Mouse (Mus musculus): Measurements from ENCODE around the gene Ssb. TPM values are rescaled to one million over a fixed set of nuclear protein-coding genes. Genes with fewer than 3 reads are reported as not detected.

Gene Ssb
- polyA plus RNA-seq, 1 experiment from 2014 or later: 396 TPM

DNA sequence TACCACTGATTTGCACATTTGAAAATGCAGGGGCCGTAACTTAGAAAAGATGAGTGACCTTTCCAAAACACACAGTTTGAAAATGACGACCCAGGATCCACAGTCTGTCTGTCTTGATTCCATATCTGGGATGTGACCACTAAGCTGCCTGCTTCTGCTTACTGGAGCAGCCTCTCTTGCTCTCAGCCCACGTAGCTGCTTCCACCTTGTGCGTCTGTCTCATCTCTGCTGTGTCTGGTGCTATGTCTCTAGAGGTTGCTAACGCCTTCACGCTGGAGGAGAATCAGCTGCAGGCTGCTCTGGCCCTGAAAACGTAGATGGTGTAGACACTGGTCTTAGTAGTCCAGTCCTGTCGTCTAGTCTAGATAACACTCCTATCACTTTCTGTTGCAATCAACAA lies 31.2 kb upstream of the Ssb start:
- 89% methylated on average over 8 of the region's 8 CpGs for WGBS
- Histone ChIP-seq H3K9me3 (no peaks in the 10 kb centered on the region), H3K4me1 (no peaks in the 10 kb centered on the region), H3K4me2 (no peak overlapping the region), H3K36me3 (peaks cover 68% of the 10 kb centered on the region), H3K27me3 (no peaks in the 10 kb centered on the region), H3K4me3 (no peak overlapping the region), H3K27ac (no peak overlapping the region), H3K9ac (no peak overlapping the region)
- no peak for ATAC-seq (ENCODE audit: insufficient number of reproducible peaks, insufficient read depth, low FRiP score, low TSS enrichment, low read depth)

DNA sequence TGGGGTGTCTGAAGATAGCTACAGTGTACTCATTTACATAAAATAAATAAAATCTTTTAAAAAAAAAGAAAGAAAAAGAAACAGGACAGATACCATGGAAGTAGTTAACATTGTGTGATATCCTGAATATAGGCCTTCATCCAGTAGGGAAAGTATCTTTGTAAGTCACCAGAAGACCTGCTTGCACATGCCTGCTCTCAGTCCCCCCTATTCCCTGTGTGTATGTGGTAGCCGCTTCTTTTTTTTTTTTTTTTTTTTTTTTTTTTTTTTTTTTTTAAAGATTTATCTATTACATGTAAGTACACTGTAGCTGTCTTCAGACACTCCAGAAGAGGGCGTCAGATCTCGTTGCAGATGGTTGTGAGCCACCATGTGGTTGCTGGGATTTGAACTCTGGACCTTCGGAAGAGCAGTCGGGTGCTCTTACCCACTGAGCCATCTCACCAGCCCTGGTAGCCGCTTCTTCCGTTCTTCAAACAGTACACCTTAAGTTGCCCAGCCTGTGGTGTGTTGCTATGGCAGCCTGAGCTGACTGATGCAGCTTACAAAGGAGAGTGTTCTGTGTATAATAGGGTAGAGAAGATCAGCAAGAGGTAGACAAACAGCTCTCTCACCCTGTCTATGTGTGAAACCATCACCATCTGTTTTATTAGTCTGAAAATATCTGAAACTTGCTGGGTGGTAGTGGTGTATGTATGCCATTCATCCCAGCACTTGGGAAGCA lies 24.0 kb upstream of the Ssb start:
- Histone ChIP-seq H3K4me2 (no peak overlapping the region), H3K9ac (no peak overlapping the region), H3K27ac (no peak overlapping the region), H3K36me3 (peaks cover 38% of the 10 kb centered on the region), H3K9me3 (no peaks in the 10 kb centered on the region), H3K27me3 (no peaks in the 10 kb centered on the region), H3K4me1 (no peaks in the 10 kb centered on the region), H3K4me3 (no peak overlapping the region)
- whole genome bisulfite sequencing: 80% methylated on average over 7 of the region's 7 CpGs
- no peak for ATAC-seq (ENCODE audit: insufficient number of reproducible peaks, insufficient read depth, low FRiP score, low TSS enrichment, low read depth)

DNA sequence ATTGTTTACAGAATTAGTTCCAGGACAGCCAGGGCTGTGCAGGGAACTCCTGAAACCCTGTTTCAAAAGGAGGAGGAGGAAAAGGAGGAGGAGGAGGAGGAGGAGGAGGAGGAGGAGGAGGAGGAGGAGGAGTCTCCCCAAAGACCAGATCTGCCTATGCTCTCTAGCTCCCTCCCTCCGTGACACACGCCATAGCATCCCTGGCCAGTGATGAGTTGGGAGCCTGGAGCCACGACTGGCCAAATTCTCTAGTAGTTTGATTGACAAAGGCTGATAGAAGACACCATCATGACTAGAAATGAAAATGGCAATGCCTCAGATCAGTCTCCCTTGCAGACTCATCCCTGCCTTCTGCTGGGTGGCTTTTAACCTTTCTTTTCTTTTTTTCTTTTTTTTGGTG lies 23.4 kb upstream of the Ssb start:
- H3K4me3 ChIP-seq: no peak overlapping the region
- H3K9ac ChIP-seq: no peak overlapping the region
- H3K27ac ChIP-seq: no peak overlapping the region
- 34% methylated on average over 3 of the region's 3 CpGs for WGBS
- no peaks in the 10 kb centered on the region for H3K4me1 ChIP-seq
- H3K4me2 ChIP-seq: no peak overlapping the region
- H3K9me3 ChIP-seq: no peaks in the 10 kb centered on the region
- no peaks in the 10 kb centered on the region for H3K27me3 ChIP-seq
- no peak for ATAC-seq (ENCODE audit: insufficient number of reproducible peaks, insufficient read depth, low FRiP score, low TSS enrichment, low read depth)
- peaks cover 32% of the 10 kb centered on the region for H3K36me3 ChIP-seq

DNA sequence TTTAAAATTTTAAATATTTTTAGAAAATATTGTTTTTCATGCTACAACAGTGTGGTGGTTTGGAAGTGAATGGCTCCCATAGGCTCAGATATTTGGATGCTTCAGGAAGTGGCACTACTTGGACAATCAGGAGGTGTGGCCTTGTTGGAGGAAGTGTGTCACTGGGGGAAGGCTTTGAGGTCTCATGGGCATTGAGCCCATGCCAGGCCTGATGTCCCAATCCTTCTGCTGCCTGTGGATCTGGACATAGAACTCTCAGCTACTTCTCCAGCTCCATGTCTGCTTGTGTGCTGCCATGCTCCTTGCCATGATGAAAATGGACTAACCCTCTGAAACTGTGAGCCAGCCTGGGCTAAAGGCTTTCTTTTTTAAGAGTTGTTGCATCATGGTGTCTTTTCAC lies 22.7 kb upstream of the Ssb start:
- H3K4me2 ChIP-seq: no peak overlapping the region
- no peaks in the 10 kb centered on the region for H3K4me1 ChIP-seq
- H3K4me3 ChIP-seq: no peak overlapping the region
- H3K27me3 ChIP-seq: no peaks in the 10 kb centered on the region
- no peak overlapping the region for H3K27ac ChIP-seq
- H3K36me3 ChIP-seq: peaks cover 25% of the 10 kb centered on the region
- no peak overlapping the region for H3K9ac ChIP-seq
- ATAC-seq (ENCODE audit: insufficient number of reproducible peaks, insufficient read depth, low FRiP score, low TSS enrichment, low read depth): no peak
- H3K9me3 ChIP-seq: no peaks in the 10 kb centered on the region

DNA sequence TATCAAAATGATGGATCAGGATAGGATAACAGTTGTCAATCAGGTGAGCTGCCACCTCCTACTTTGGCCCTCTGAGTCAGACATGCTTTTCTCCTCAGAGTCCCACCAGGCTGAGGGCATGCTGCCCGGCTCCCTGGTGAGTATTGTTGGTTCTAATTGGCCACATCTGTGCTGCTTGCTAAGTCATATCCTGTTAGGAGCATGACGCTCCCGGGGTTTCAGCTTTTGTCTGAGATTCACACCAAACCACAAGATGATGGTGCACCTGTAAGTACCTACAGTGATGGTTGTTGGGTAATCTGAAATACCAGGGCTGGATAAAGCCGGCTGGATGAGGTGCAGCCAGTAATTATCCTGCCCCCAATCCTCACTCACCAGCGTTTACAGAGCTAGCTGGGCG lies 21.1 kb upstream of the Ssb start:
- Histone ChIP-seq H3K9ac (no peak overlapping the region), H3K27ac (no peak overlapping the region), H3K4me2 (no peak overlapping the region), H3K36me3 (peaks cover 14% of the 10 kb centered on the region), H3K4me1 (no peaks in the 10 kb centered on the region), H3K4me3 (no peak overlapping the region), H3K27me3 (no peaks in the 10 kb centered on the region), H3K9me3 (no peaks in the 10 kb centered on the region)
- no peak for ATAC-seq (ENCODE audit: insufficient number of reproducible peaks, insufficient read depth, low FRiP score, low TSS enrichment, low read depth)
- 20% methylated on average over 6 of the region's 6 CpGs for WGBS

DNA sequence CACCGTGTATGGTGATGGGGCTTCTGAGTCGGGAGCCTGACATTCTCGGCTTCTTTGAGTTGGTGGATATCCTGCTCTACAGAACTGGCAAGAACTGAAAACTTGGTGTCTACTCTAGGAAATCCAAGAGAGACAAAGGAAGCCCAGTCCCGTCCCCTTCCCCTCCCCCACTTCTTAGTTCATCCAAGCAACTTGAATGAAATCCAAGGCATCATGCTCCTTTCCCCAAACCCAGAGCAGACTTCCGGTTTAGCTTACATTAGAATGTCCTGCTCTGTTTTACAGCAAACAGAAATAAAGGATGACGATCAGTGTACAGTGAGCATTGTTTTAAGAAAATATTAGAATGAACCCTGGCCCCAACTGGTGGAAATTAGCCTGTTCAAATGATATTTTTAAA lies 12.1 kb upstream of the Ssb start:
- H3K36me3 ChIP-seq: no peaks in the 10 kb centered on the region
- H3K27me3 ChIP-seq: no peaks in the 10 kb centered on the region
- ATAC-seq (ENCODE audit: insufficient number of reproducible peaks, insufficient read depth, low FRiP score, low TSS enrichment, low read depth): no peak
- no peak overlapping the region for H3K4me3 ChIP-seq
- H3K4me1 ChIP-seq: no peaks in the 10 kb centered on the region
- H3K4me2 ChIP-seq: no peak overlapping the region
- no peak overlapping the region for H3K27ac ChIP-seq
- no peak overlapping the region for H3K9ac ChIP-seq
- 57% methylated on average over 6 of the region's 6 CpGs for WGBS
- H3K9me3 ChIP-seq: no peaks in the 10 kb centered on the region

DNA sequence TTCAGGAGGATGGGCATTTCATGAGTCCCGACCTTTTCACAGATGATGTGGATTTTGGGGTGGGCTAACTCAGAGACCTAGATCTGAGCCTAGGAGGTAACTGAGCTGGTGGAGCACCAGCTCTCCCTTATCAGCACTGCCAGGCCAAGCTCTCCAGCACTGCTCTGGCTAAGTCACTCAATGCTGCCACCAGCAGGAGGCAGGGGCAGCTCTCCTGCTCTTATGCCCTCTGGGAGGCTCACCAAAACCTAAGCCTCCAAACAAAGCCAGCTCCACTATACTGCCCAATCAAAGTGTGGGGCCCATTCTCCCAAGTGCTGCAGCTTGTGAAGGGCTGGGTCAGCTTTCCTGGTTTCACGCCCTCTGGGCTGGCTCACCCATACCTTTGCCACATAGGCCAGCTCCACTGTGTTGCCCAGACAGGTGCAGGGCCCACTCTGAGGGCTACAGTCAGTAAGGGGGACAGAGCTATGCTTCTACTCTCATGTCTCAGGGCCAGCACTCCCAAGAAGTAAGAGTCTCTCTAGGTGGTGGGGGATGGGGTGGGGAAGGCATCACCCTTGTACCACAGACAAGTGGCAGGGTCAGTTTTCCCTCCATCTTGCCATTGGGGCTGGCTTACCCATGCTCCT lies 9.8 kb upstream of the Ssb start:
- H3K9me3 ChIP-seq: no peaks in the 10 kb centered on the region
- WGBS: 57% methylated on average over 2 of the region's 2 CpGs

DNA sequence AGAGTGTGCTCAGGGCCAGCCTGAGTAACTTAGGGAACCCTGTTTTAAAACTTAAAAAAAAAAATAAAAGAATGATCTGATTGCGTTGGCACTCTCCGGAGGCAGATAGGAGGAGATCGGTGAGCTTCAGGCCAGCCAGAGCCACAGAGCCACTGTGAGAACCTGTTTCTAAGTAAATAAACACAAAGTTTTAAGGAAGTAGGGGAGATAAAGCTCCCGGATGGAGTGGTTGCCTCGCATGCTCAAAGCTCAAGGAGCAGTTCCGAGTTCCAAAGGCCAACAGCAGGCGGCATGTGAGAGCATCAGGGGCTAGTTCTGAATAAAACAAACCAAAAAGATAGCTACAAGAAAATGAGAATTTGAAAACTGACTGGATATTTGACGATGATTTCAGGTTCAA lies 5.0 kb upstream of the Ssb start:
- 64% methylated on average over 8 of the region's 8 CpGs for WGBS
- Histone ChIP-seq H3K27me3 (no peaks in the 10 kb centered on the region), H3K9ac (no peak overlapping the region), H3K4me2 (no peak overlapping the region), H3K9me3 (no peaks in the 10 kb centered on the region), H3K4me3 (no peak overlapping the region), H3K36me3 (no peaks in the 10 kb centered on the region), H3K27ac (no peak overlapping the region), H3K4me1 (peaks cover 4% of the 10 kb centered on the region; the same call in 1 of the 2 replicates)
- ATAC-seq (ENCODE audit: insufficient number of reproducible peaks, insufficient read depth, low FRiP score, low TSS enrichment, low read depth): no peak

More for the DNA sequence above, 9.8 kb upstream of the Ssb start:
- no peaks in the 10 kb centered on the region for H3K36me3 ChIP-seq
- no peak overlapping the region for H3K4me2 ChIP-seq
- no peaks in the 10 kb centered on the region for H3K27me3 ChIP-seq
- no peak overlapping the region for H3K27ac ChIP-seq
- H3K9ac ChIP-seq: no peak overlapping the region
- ATAC-seq (ENCODE audit: insufficient number of reproducible peaks, insufficient read depth, low FRiP score, low TSS enrichment, low read depth): no peak
- no peak overlapping the region for H3K4me3 ChIP-seq
- no peaks in the 10 kb centered on the region for H3K4me1 ChIP-seq

DNA sequence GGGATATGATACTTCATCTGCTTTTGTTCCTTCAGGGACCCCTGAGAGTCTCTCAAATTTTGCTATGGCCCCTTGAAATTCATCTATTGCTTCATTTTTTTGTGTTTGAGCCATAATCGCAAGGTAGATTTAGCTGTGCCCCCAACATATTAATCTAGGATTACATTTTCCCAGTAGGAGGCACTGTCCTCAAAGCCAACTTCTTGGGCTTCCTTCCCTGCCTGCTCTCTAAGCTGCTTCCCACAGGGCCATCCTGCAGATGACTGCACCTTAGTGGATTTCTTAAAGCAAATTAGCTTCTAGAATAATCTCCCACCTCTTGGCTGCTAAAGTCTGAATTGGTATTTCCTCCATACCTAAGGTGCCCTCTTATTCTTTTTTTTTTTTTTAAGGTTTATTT lies 3.5 kb upstream of the Ssb start:
- Histone ChIP-seq H3K4me3 (no peak overlapping the region), H3K27me3 (no peaks in the 10 kb centered on the region), H3K9me3 (no peaks in the 10 kb centered on the region), H3K9ac (no peak overlapping the region), H3K4me1 (peaks cover 6% of the 10 kb centered on the region), H3K4me2 (no peak overlapping the region), H3K36me3 (no peaks in the 10 kb centered on the region), H3K27ac (no peak overlapping the region)
- no peak for ATAC-seq (ENCODE audit: insufficient number of reproducible peaks, insufficient read depth, low FRiP score, low TSS enrichment, low read depth)
- 74% methylated on average over 1 of the region's 1 CpGs for WGBS

DNA sequence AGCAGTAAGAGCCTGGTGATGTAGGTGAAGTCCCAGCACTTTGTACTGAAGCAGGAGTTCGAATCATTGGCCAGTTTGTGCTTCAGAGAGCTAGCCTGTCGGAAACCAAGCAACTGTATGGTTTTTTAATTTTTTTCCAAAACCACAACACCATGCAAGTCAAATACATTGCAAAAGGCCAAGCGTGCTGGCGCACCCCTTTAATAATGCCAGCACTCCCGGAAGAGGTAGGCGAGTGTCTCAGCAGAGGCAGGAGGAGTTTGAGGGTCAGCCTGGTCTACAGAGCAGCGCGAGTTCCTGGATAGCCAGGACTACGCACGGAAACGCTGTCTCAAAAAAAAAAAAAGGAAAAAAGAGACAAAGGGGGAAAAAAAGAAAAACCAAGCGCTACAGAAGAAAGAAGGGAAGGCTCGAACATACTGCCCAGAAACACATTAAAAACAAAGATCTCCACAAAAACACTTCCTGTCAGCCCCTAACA lies 350 bp upstream of the Ssb start:
- H3K9ac ChIP-seq: peak overlapping the region; percentile 100
- 10% methylated on average over 13 of the region's 13 CpGs for WGBS
- ATAC-seq (ENCODE audit: insufficient number of reproducible peaks, insufficient read depth, low FRiP score, low TSS enrichment, low read depth): no peak
- H3K9me3 ChIP-seq: no peaks in the 10 kb centered on the region
- H3K4me1 ChIP-seq: peaks cover 9% of the 10 kb centered on the region
- H3K27ac ChIP-seq: peak overlapping the region; percentile 94
- H3K4me2 ChIP-seq: peak overlapping the region; percentile 66
- H3K4me3 ChIP-seq: peak overlapping the region; percentile 100
- peaks cover 10% of the 10 kb centered on the region; the same call in 1 of the 2 replicates for H3K36me3 ChIP-seq
- H3K27me3 ChIP-seq: no peaks in the 10 kb centered on the region

DNA sequence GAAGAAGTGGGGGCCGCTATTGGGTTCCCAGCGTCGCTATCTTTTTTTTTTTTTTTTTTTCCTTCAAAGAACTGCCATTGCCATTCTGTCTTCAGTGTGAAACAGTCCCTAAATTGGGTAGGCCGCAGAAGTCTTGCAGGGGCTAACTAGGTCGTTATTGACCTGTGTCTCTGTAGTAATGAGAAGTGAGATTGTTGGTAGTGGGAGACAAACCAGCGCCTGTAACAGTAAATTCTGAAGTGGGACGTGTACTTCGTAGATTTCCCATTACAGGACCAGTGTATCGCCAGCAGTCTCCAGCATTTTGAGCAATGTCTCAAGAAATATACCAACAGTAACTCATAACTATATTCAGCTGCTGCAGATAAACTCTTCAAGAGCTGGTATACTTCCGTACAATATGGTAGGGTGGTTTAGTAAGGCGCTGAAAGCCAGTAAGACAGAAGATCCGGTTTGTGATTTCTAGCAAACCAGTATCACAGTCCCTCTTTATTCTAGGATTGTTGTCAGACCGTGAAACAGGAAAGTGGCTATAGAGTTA lies 825 bp downstream of the Ssb start:
- Histone ChIP-seq H3K9ac (peak overlapping the region; percentile 100), H3K27me3 (no peaks in the 10 kb centered on the region), H3K4me1 (peaks cover 9% of the 10 kb centered on the region), H3K27ac (peak overlapping the region; percentile 94), H3K4me2 (peak overlapping the region; percentile 66), H3K9me3 (no peaks in the 10 kb centered on the region), H3K36me3 (peaks cover 20% of the 10 kb centered on the region), H3K4me3 (peak overlapping the region; percentile 100)
- WGBS: 1% methylated on average over 13 of the region's 13 CpGs
- ATAC-seq (ENCODE audit: insufficient number of reproducible peaks, insufficient read depth, low FRiP score, low TSS enrichment, low read depth): no peak

DNA sequence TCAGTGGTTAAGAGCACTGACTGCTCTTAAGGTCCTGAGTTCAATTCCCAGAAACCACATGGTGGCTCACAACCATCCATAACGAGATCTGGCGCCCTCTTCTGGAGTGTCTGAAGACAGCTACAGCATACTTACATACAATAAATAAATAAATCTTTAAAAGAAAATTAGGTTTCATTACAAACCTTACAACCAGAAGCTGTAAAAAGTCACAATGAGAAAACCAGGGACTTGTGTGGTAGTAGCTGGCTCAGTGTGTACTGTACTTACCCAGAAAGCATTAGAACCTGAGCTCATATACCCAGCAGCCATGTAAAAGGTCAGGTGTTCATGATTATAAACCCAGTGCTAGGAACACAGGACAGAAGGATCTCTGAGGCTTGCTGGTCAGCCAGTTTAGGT lies 22.6 kb downstream of the Ssb start:
- 73% methylated on average over 2 of the region's 2 CpGs for WGBS
- H3K9me3 ChIP-seq: no peaks in the 10 kb centered on the region
- H3K9ac ChIP-seq: no peak overlapping the region
- no peaks in the 10 kb centered on the region for H3K27me3 ChIP-seq
- no peak for ATAC-seq (ENCODE audit: insufficient number of reproducible peaks, insufficient read depth, low FRiP score, low TSS enrichment, low read depth)
- 0 out of 2 replicates have a peak overlapping the region, but pooled peaks have one; percentile 62 for H3K4me2 ChIP-seq
- peaks cover 6% of the 10 kb centered on the region; the same call in 1 of the 2 replicates for H3K4me1 ChIP-seq
- no peak overlapping the region for H3K27ac ChIP-seq
- peaks cover 12% of the 10 kb centered on the region for H3K36me3 ChIP-seq
- no peak overlapping the region for H3K4me3 ChIP-seq

All from embryonic facial prominence, embryonic 13.5 days (tissue).